Mouse (Mus musculus): ENCODE data around the gene Cul5. TPM values are rescaled to one million over a fixed set of nuclear protein-coding genes. Genes with fewer than 3 reads are reported as not detected.
A peak's percentile ranks its signal among the peaks of the same experiment; 100 is the strongest.

Cul5 gene
- polyA plus RNA-seq, 1 experiment, result 2.1 TPM

GRCm38 (mm10) chr9:53598631-53599030, 71.2 kb downstream of the Cul5 start:
- H3K4me1 ChIP-seq (ENCODE audit: control insufficient read depth, insufficient read depth, insufficient read length), result peaks cover 7% of the 10 kb centered on the region; the same call in 1 of the 2 replicates
- H3K27ac ChIP-seq (ENCODE audit: insufficient read depth, low read length), result no peak overlapping the region
- no peaks in the 10 kb centered on the region for H3K36me3 ChIP-seq (ENCODE audit: control insufficient read depth, insufficient read depth, low read length)
- WGBS, result 91% methylated on average over 6 of the region's 6 CpGs
- no peak for DNase-seq (ENCODE audit: low read depth in 1 of 2, low spot score in 2 of 2)
- no peaks in the 10 kb centered on the region for H3K27me3 ChIP-seq (ENCODE audit: control insufficient read depth, insufficient read depth, low read length)
- TF ChIP-seq POLR2A (IDR thresholded peaks at IDR 0.05; ENCODE audit: low read depth, low read length), result no peak
- no peak overlapping the region for H3K4me3 ChIP-seq (ENCODE audit: extremely low read depth, insufficient read depth, insufficient read length)

GRCm38 (mm10) chr9:53596971-53597600, 72.7 kb downstream of the Cul5 start:
- Histone ChIP-seq H3K27me3 (ENCODE audit: control insufficient read depth, insufficient read depth, low read length) (no peaks in the 10 kb centered on the region), H3K4me3 (ENCODE audit: extremely low read depth, insufficient read depth, insufficient read length) (no peak overlapping the region), H3K27ac (ENCODE audit: insufficient read depth, low read length) (no peak overlapping the region), H3K36me3 (ENCODE audit: control insufficient read depth, insufficient read depth, low read length) (peaks cover 2% of the 10 kb centered on the region; the same call in 1 of the 2 replicates), H3K4me1 (ENCODE audit: control insufficient read depth, insufficient read depth, insufficient read length) (no peaks in the 10 kb centered on the region)
- 91% methylated on average over 4 of the region's 4 CpGs for WGBS
- TF ChIP-seq POLR2A (IDR thresholded peaks at IDR 0.05; ENCODE audit: low read depth, low read length) (no peak), CTCF (IDR thresholded peaks at IDR 0.05; ENCODE audit: extremely low read depth, insufficient read depth, insufficient read length, insufficient replicate concordance) (no peak)
- DNase-seq (ENCODE audit: low read depth in 1 of 2, low spot score in 2 of 2), result no peak

- Histone ChIP-seq H3K27ac (ENCODE audit: insufficient read depth, low read length) (no peak overlapping the region), H3K4me1 (ENCODE audit: control insufficient read depth, insufficient read depth, insufficient read length) (no peaks in the 10 kb centered on the region), H3K27me3 (ENCODE audit: control insufficient read depth, insufficient read depth, low read length) (no peaks in the 10 kb centered on the region), H3K4me3 (ENCODE audit: extremely low read depth, insufficient read depth, insufficient read length) (no peak overlapping the region), H3K36me3 (ENCODE audit: control insufficient read depth, insufficient read depth, low read length) (peaks cover 4% of the 10 kb centered on the region; the same call in 1 of the 2 replicates)
- WGBS, result 6% methylated on average over 3 of the region's 3 CpGs
- DNase-seq (ENCODE audit: low read depth in 1 of 2, low spot score in 2 of 2), result peak; percentile 36 to 69
- TF ChIP-seq CTCF (IDR thresholded peaks at IDR 0.05; ENCODE audit: extremely low read depth, insufficient read depth, insufficient read length, insufficient replicate concordance) (peak; percentile 68; the same call in 1 of the 2 replicates), POLR2A (IDR thresholded peaks at IDR 0.05; ENCODE audit: low read depth, low read length) (no peak)
Measured at GRCm38 (mm10) chr9:53594764-53595163, 75.0 kb downstream of the Cul5 start.

GRCm38 (mm10) chr9:53581870-53582269, 87.9 kb downstream of the Cul5 start:
- 92% methylated on average over 4 of the region's 4 CpGs for WGBS
- TF ChIP-seq POLR2A (IDR thresholded peaks at IDR 0.05; ENCODE audit: low read depth, low read length) (no peak), CTCF (IDR thresholded peaks at IDR 0.05; ENCODE audit: extremely low read depth, insufficient read depth, insufficient read length, insufficient replicate concordance) (no peak)
- Histone ChIP-seq H3K4me1 (ENCODE audit: control insufficient read depth, insufficient read depth, insufficient read length) (no peaks in the 10 kb centered on the region), H3K4me3 (ENCODE audit: extremely low read depth, insufficient read depth, insufficient read length) (no peak overlapping the region), H3K36me3 (ENCODE audit: control insufficient read depth, insufficient read depth, low read length) (peaks cover 23% of the 10 kb centered on the region), H3K27ac (ENCODE audit: insufficient read depth, low read length) (no peak overlapping the region), H3K27me3 (ENCODE audit: control insufficient read depth, insufficient read depth, low read length) (no peaks in the 10 kb centered on the region)
- DNase-seq (ENCODE audit: low read depth in 1 of 2, low spot score in 2 of 2), result no peak

GRCm38 (mm10) chr9:53575721-53576120, 94.1 kb downstream of the Cul5 start:
- Histone ChIP-seq H3K4me3 (ENCODE audit: extremely low read depth, insufficient read depth, insufficient read length) (no peak overlapping the region), H3K36me3 (ENCODE audit: control insufficient read depth, insufficient read depth, low read length) (peaks cover 15% of the 10 kb centered on the region), H3K4me1 (ENCODE audit: control insufficient read depth, insufficient read depth, insufficient read length) (no peaks in the 10 kb centered on the region), H3K27ac (ENCODE audit: insufficient read depth, low read length) (no peak overlapping the region), H3K27me3 (ENCODE audit: control insufficient read depth, insufficient read depth, low read length) (no peaks in the 10 kb centered on the region)
- 87% methylated on average over 5 of the region's 5 CpGs for WGBS
- DNase-seq (ENCODE audit: low read depth in 1 of 2, low spot score in 2 of 2), result no peak
- no peak for TF ChIP-seq CTCF (IDR thresholded peaks at IDR 0.05; ENCODE audit: extremely low read depth, insufficient read depth, insufficient read length, insufficient replicate concordance)
- TF ChIP-seq POLR2A (IDR thresholded peaks at IDR 0.05; ENCODE audit: low read depth, low read length), result no peak

- Histone ChIP-seq H3K4me3 (ENCODE audit: extremely low read depth, insufficient read depth, insufficient read length) (no peak overlapping the region), H3K36me3 (ENCODE audit: control insufficient read depth, insufficient read depth, low read length) (peaks cover 25% of the 10 kb centered on the region), H3K27me3 (ENCODE audit: control insufficient read depth, insufficient read depth, low read length) (no peaks in the 10 kb centered on the region), H3K27ac (ENCODE audit: insufficient read depth, low read length) (no peak overlapping the region), H3K4me1 (ENCODE audit: control insufficient read depth, insufficient read depth, insufficient read length) (no peaks in the 10 kb centered on the region)
- no peak for DNase-seq (ENCODE audit: low read depth in 1 of 2, low spot score in 2 of 2)
- WGBS, result 90% methylated on average over 7 of the region's 7 CpGs
- TF ChIP-seq POLR2A (IDR thresholded peaks at IDR 0.05; ENCODE audit: low read depth, low read length) (no peak), CTCF (IDR thresholded peaks at IDR 0.05; ENCODE audit: extremely low read depth, insufficient read depth, insufficient read length, insufficient replicate concordance) (no peak)
Measured at GRCm38 (mm10) chr9:53572516-53573307, 97.1 kb downstream of the Cul5 start.

GRCm38 (mm10) chr9:53570662-53571061, 99.2 kb downstream of the Cul5 start:
- Histone ChIP-seq H3K4me1 (ENCODE audit: control insufficient read depth, insufficient read depth, insufficient read length) (no peaks in the 10 kb centered on the region), H3K27me3 (ENCODE audit: control insufficient read depth, insufficient read depth, low read length) (no peaks in the 10 kb centered on the region), H3K27ac (ENCODE audit: insufficient read depth, low read length) (no peak overlapping the region), H3K36me3 (ENCODE audit: control insufficient read depth, insufficient read depth, low read length) (peaks cover 26% of the 10 kb centered on the region), H3K4me3 (ENCODE audit: extremely low read depth, insufficient read depth, insufficient read length) (no peak overlapping the region)
- WGBS, result 94% methylated on average over 6 of the region's 6 CpGs
- no peak for DNase-seq (ENCODE audit: low read depth in 1 of 2, low spot score in 2 of 2)
- TF ChIP-seq CTCF (IDR thresholded peaks at IDR 0.05; ENCODE audit: extremely low read depth, insufficient read depth, insufficient read length, insufficient replicate concordance), result no peak

Other genes starting within 250 kb of the Cul5 start
- gene Atm, start 133.3 kb downstream of the Cul5 start, polyA plus RNA-seq (2012; rRNA removed), result 2.1 and 2.8 TPM in 2 replicates
- 1.4 and 1.9 TPM in 2 replicates for gene Npat, start 133.0 kb downstream of the Cul5 start, polyA plus RNA-seq (2012; rRNA removed)
- gene Acat1, start 59.6 kb downstream of the Cul5 start, polyA plus RNA-seq (2012; rRNA removed), result 6.9 and 7.8 TPM in 2 replicates
- gene Rab39, start 36.2 kb upstream of the Cul5 start, polyA plus RNA-seq (2012; rRNA removed), result 1.8 TPM in 2 replicates
- 2.0 and 2.2 TPM in 2 replicates for gene Slc35f2, start 101.5 kb upstream of the Cul5 start, polyA plus RNA-seq (2012; rRNA removed)
- 0.40 and 0.55 TPM in 2 replicates for gene Sln, start 180.2 kb upstream of the Cul5 start, polyA plus RNA-seq (2012; rRNA removed)